Mouse (Mus musculus) embryonic facial prominence, embryonic 15.5 days (tissue): ENCODE data around the gene Cpt1b. TPM values are rescaled to one million over a fixed set of nuclear protein-coding genes. Genes with fewer than 3 reads are reported as not detected.

Experiments used
- ATAC-seq: fragments of 200-750 bp; cut with Nextera tagmentation; 2 replicates; pipeline ENCODE4 v1.8.0; 2017; ENCODE audit warnings: low read depth, moderate TSS enrichment; ENCODE audit not compliant: insufficient number of reproducible peaks, low FRiP score, low TSS enrichment
- H3K27ac ChIP-seq: fragments of 300-500 bp; sonication (generic); replicated peaks from 2 replicates; pipeline ENCODE4 v1.5.1; 2015; ENCODE audit warnings: mild to moderate bottlenecking, inconsistent platforms
- H3K27me3 ChIP-seq: fragments of 300-500 bp; sonication (generic); 2 replicates; pipeline ENCODE4 v1.6.1; 2015; ENCODE audit warnings: inconsistent platforms
- H3K36me3 ChIP-seq: fragments of 300-500 bp; sonication (generic); 2 replicates; pipeline ENCODE4 v1.6.1; 2015; ENCODE audit warnings: mild to moderate bottlenecking, inconsistent platforms
- H3K4me1 ChIP-seq: fragments of 300-500 bp; sonication (generic); 2 replicates; pipeline ENCODE4 v1.6.1; 2015; ENCODE audit warnings: inconsistent platforms
- H3K4me2 ChIP-seq: fragments of 300-500 bp; sonication (generic); replicated peaks from 2 replicates; pipeline ENCODE4 v1.6.1; 2015; ENCODE audit warnings: mild to moderate bottlenecking, inconsistent platforms
- H3K4me3 ChIP-seq: fragments of 300-500 bp; sonication (generic); replicated peaks from 2 replicates; pipeline ENCODE4 v1.5.1; 2015; ENCODE audit warnings: mild to moderate bottlenecking, inconsistent platforms
- H3K9ac ChIP-seq: fragments of 300-500 bp; sonication (generic); 2 replicates; pipeline ENCODE4 v1.6.1; 2015; ENCODE audit warnings: inconsistent platforms
- H3K9me3 ChIP-seq: fragments of 300-500 bp; sonication (generic); replicated peaks from 2 replicates; pipeline ENCODE4 v1.6.1; 2016; ENCODE audit warnings: inconsistent platforms
- WGBS: fragments of 180-500 bp; shearing (Covaris S2); methylation state at CpG from one replicate; pipeline ENCODE4 v1.1.7; 2015; 5-methylcytosine and 5-hydroxymethylcytosine counted together
- polyA plus RNA-seq: library from polyadenylated mRNA; unstranded; fragments of >200 nt; fragmentation: Nextera tagmentation; extraction: Ambion mirVana; gene quantifications from 2 replicates; pipeline ENCODE4 v1.2.1, GENCODE M21; 2015

Cpt1b gene
- polyA plus RNA-seq, 1 experiment from 2014 or later = 1.1 TPM

DNA sequence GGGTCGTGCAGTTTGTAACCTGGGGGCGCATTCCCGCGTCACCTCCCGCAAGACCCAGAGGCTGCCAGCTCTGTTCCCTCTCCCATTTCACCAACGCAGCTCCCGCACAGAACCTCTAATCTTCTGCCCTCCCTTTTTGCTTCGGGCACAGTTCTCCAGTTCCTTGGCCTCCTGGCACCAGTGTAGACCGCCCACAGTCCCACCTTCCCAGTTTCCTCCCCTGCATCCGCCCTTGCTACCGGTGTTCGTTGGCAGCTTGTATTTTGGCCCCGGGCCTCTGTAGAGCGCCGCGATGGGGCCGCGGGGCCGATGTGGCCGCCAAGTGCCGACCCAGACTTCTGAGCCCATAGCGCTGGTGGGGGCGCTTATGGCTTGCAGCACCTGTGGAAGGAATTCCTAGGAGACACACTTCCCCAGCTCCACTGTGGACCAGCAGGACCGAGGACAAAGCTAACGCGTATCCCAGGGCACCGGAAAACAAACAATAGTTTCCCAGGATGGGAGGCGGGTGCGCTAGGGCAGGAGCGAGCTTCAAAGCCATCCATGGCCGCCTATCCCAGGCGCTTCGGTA is 46.7 kb downstream of the Cpt1b start, which contains the start of gene Odf3b:
Odf3b (minus strand) TSS at position 452 of the 571 bp plus-strand sequence.
- H3K9me3 ChIP-seq = no peaks in the 10 kb centered on the region
- 1% methylated on average over 33 of the region's 33 CpGs for WGBS
- peaks cover 30% of the 10 kb centered on the region for H3K4me1 ChIP-seq
- no peak within 1 kb of the TSS for H3K27ac ChIP-seq
- no peak within 1 kb of the TSS for H3K9ac ChIP-seq
- peaks cover 51% of the 10 kb centered on the region for H3K27me3 ChIP-seq
- no peaks in the 10 kb centered on the region for H3K36me3 ChIP-seq
- H3K4me3 ChIP-seq = peak within 1 kb of the TSS; percentile 38
- ATAC-seq = no peak
- H3K4me2 ChIP-seq = peak within 1 kb of the TSS; percentile 55

GRCm38 (mm10) chr15:89377938-89378828 is 47.5 kb downstream of the Cpt1b start:
- no peaks in the 10 kb centered on the region for H3K36me3 ChIP-seq
- peak overlapping the region; percentile 55 for H3K4me2 ChIP-seq
- no peak overlapping the region for H3K9ac ChIP-seq
- H3K27me3 ChIP-seq = peaks cover 51% of the 10 kb centered on the region
- no peak overlapping the region for H3K27ac ChIP-seq
- H3K9me3 ChIP-seq = no peaks in the 10 kb centered on the region
- H3K4me1 ChIP-seq = peaks cover 31% of the 10 kb centered on the region
- 9% methylated on average over 46 of the region's 46 CpGs for WGBS
- peak overlapping the region; percentile 38 for H3K4me3 ChIP-seq
- no peak for ATAC-seq

DNA sequence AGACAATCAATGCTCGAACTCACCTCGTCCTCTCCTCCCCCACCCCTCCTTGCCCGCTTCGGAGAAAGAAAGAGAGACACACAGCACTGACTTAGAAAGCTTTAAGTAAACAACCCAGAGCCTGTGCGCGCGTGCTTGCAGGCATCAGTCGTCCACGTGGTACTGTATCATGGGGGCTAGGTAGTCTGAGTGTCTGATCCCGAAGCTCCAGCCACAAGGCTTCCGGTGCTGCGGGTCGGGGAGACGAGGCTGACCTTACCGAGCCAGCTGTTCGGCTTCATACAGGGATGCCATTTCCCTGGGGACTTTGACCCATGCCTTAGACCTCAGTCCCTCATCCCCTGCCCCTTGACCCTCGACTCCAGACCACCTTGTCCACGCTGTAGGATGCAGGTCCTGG is 48.3 kb downstream of the Cpt1b start:
- Histone ChIP-seq H3K9me3 (no peaks in the 10 kb centered on the region), H3K36me3 (peaks cover 2% of the 10 kb centered on the region), H3K4me2 (peak overlapping the region; percentile 12), H3K9ac (no peak overlapping the region), H3K27me3 (peaks cover 45% of the 10 kb centered on the region), H3K27ac (no peak overlapping the region), H3K4me3 (no peak overlapping the region), H3K4me1 (peaks cover 38% of the 10 kb centered on the region)
- 3% methylated on average over 18 of the region's 18 CpGs for WGBS
- no peak for ATAC-seq

GRCm38 (mm10) chr15:89376957-89377356 is 48.7 kb downstream of the Cpt1b start, which contains the start of gene Tymp:
Tymp (minus strand) TSS chr15:89377039.
- ATAC-seq = no peak
- Histone ChIP-seq H3K27ac (no peak within 1 kb of the TSS), H3K27me3 (peaks cover 45% of the 10 kb centered on the region), H3K4me2 (peak within 1 kb of the TSS; percentile 12), H3K9ac (no peak within 1 kb of the TSS), H3K36me3 (peaks cover 6% of the 10 kb centered on the region), H3K4me1 (peaks cover 42% of the 10 kb centered on the region), H3K9me3 (no peaks in the 10 kb centered on the region), H3K4me3 (no peak within 1 kb of the TSS)
- WGBS = 15% methylated on average over 16 of the region's 16 CpGs

- H3K27ac ChIP-seq = no peak overlapping the region
- H3K4me2 ChIP-seq = no peak overlapping the region
- no peaks in the 10 kb centered on the region for H3K9me3 ChIP-seq
- WGBS = 80% methylated on average over 7 of the region's 7 CpGs
- H3K9ac ChIP-seq = no peak overlapping the region
- H3K4me1 ChIP-seq = peaks cover 42% of the 10 kb centered on the region
- peaks cover 15% of the 10 kb centered on the region for H3K36me3 ChIP-seq
- peaks cover 45% of the 10 kb centered on the region for H3K27me3 ChIP-seq
- no peak overlapping the region for H3K4me3 ChIP-seq
- no peak for ATAC-seq
Observed at GRCm38 (mm10) chr15:89376040-89376439, 49.6 kb downstream of the Cpt1b start.

DNA sequence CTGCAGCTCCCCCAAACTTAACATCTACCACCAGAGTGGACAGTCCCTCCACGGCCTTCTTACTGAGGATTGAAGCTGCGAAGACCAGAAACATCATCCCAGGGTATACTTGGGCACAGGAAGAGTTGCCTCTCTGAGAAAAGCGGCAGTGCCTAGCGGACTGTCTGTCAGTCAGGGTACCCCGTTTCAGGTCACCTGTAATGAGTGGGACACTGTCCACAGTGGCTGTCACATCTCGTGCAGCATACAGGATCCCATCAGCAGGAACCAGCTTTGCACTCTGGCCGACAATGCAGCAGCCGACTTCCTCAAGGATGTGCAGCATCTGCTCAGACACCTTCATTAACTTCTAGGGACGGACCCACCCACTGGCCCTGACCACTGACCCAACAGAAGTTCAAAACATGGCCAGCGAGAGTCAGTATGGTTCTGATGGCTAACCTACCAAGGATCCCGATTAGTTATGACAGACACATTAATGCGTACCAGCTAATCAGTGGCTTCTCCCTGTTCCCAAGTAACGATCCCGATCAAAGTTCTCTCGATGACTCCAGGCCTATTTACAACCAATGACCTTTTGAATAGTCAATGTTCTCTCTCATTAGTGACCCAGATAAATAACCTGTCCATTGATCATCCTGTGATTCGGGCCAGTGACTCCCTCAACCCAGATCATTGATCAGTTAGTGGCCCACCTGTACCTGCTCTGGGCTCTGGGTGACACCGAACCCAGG is 50.7 kb downstream of the Cpt1b start:
- ATAC-seq = no peak
- WGBS = 90% methylated on average over 17 of the region's 17 CpGs
- Histone ChIP-seq H3K27ac (no peak overlapping the region), H3K36me3 (peaks cover 26% of the 10 kb centered on the region), H3K4me3 (no peak overlapping the region), H3K27me3 (peaks cover 41% of the 10 kb centered on the region), H3K4me2 (no peak overlapping the region), H3K9me3 (no peaks in the 10 kb centered on the region), H3K9ac (no peak overlapping the region), H3K4me1 (peaks cover 42% of the 10 kb centered on the region)

DNA sequence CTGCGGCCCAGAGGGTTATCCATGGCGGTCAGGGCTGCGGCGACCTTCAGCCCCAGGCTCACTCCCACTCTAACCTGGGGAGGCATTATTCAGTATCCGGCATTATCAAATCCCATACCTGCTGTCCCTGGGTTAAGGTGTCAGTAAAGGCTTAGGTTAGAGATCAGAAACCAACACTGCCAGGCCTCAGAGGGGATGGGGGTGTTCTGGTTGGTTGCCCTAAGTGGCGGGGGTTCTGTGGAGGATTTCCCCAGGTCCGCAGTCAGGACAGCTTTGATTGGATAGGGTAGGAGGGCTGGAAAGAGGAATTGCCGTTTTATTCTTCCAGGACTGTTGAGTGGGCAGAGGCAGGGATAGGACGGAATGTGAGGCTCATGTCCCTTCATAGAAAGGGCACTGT is 51.3 kb downstream of the Cpt1b start:
- ATAC-seq = no peak
- Histone ChIP-seq H3K36me3 (peaks cover 32% of the 10 kb centered on the region), H3K9ac (peak overlapping the region; percentile 65), H3K4me3 (peak overlapping the region; percentile 80), H3K4me2 (peak overlapping the region; percentile 95), H3K9me3 (no peaks in the 10 kb centered on the region), H3K27me3 (peaks cover 36% of the 10 kb centered on the region), H3K27ac (peak overlapping the region; percentile 94), H3K4me1 (peaks cover 40% of the 10 kb centered on the region)
- WGBS = 47% methylated on average over 9 of the region's 9 CpGs

- peak within 1 kb of the TSS; percentile 94 for H3K27ac ChIP-seq
- peaks cover 38% of the 10 kb centered on the region for H3K36me3 ChIP-seq
- 0% methylated on average over 41 of the region's 42 CpGs for WGBS
- peak within 1 kb of the TSS; percentile 65 for H3K9ac ChIP-seq
- H3K27me3 ChIP-seq = peaks cover 31% of the 10 kb centered on the region
- peaks cover 34% of the 10 kb centered on the region for H3K4me1 ChIP-seq
- H3K4me3 ChIP-seq = peak within 1 kb of the TSS; percentile 80
- peak within 1 kb of the TSS; percentile 95 for H3K4me2 ChIP-seq
- peak; percentile 72 for ATAC-seq
- H3K9me3 ChIP-seq = no peaks in the 10 kb centered on the region
Observed at GRCm38 (mm10) chr15:89373762-89374248, 51.9 kb downstream of the Cpt1b start, which contains the start of gene Sco2. Sco2 (minus strand) TSS chr15:89373846.

- H3K9ac ChIP-seq = peak overlapping the region; percentile 65
Observed at GRCm38 (mm10) chr15:89373027-89373761, 52.5 kb downstream of the Cpt1b start.

GRCm38 (mm10) chr15:89372536-89372935 is 53.1 kb downstream of the Cpt1b start:
- Histone ChIP-seq H3K36me3 (peaks cover 50% of the 10 kb centered on the region), H3K4me3 (peak overlapping the region; percentile 80; the same call in 1 of the 2 replicates), H3K9me3 (no peaks in the 10 kb centered on the region), H3K4me2 (no peak overlapping the region), H3K27ac (no peak overlapping the region), H3K27me3 (peaks cover 18% of the 10 kb centered on the region), H3K9ac (no peak overlapping the region), H3K4me1 (peaks cover 24% of the 10 kb centered on the region)
- WGBS = 80% methylated on average over 7 of the region's 7 CpGs
- no peak for ATAC-seq

More at GRCm38 (mm10) chr15:89373027-89373761, 52.5 kb downstream of the Cpt1b start:
- H3K27me3 ChIP-seq = peaks cover 24% of the 10 kb centered on the region
- H3K9me3 ChIP-seq = no peaks in the 10 kb centered on the region
- WGBS = under 1% methylated on average over 35 of the region's 35 CpGs
- peak overlapping the region; percentile 80 for H3K4me3 ChIP-seq
- peak overlapping the region; percentile 95 for H3K4me2 ChIP-seq
- H3K4me1 ChIP-seq = peaks cover 28% of the 10 kb centered on the region
- H3K36me3 ChIP-seq = peaks cover 44% of the 10 kb centered on the region
- ATAC-seq = peak; percentile 81
- peak overlapping the region; percentile 94 for H3K27ac ChIP-seq
